Mouse (Mus musculus): ENCODE results near the gene Tomt.

Gene Tomt

DNA sequence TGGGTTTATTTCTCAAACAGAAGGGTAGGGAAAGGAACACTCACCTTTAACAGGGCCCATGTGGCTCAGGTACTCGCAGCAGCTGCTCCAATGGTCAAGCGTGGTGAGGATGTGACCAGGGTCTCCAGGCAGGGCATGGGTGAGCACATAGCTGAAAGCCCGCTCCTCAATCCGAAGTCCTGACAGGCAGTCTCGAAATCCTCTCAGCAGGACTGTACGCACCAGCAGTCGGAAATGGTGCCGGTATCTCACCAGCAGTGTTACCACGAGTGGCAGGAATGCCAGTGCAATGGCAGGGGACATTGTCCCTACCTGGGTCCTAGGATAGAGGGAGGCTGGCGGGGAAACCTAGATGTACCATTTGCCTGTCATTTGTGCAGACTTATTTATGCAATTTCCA lies 4.2 kb downstream of the Tomt start:
- no peak for DNase-seq (ENCODE audit: low spot score)

DNA sequence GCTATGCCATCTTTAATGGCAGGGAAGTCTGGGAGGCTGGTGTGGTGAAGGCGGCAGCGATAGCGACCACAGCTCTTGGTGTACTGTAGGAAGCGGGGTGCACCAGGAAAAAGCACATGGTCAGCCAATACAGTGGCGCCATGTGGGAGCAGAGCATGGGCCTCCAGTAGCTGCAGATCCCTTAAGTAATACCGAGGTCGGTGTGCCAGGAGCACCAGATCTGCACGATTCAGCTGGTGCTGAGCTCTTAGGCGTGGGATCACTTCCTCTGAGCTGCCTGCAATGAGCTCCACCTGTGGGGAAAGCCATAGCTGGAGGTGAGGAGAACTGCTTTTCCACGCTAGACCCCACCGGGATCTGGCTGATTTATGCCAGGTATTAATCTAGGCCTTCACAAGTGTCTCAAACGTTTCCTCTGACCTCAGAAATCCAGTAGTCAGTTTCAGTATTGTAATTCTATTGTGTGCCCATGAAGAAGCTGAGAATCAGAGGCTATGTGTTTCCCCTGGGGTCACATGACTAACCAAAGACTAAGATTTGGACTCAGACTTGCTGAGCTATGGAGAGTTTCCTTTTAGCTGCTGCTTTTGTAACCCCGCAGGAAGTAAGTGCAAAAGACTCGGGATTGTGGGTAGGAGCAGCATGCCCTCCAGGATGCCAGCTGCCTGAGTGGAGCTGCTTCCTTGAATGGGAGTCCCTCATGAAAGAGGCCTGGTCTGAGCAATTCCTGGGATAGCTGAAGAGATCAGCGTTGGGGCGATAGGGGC lies 5.6 kb downstream of the Tomt start:
- DNase-seq (ENCODE audit: low spot score): no peak

DNA sequence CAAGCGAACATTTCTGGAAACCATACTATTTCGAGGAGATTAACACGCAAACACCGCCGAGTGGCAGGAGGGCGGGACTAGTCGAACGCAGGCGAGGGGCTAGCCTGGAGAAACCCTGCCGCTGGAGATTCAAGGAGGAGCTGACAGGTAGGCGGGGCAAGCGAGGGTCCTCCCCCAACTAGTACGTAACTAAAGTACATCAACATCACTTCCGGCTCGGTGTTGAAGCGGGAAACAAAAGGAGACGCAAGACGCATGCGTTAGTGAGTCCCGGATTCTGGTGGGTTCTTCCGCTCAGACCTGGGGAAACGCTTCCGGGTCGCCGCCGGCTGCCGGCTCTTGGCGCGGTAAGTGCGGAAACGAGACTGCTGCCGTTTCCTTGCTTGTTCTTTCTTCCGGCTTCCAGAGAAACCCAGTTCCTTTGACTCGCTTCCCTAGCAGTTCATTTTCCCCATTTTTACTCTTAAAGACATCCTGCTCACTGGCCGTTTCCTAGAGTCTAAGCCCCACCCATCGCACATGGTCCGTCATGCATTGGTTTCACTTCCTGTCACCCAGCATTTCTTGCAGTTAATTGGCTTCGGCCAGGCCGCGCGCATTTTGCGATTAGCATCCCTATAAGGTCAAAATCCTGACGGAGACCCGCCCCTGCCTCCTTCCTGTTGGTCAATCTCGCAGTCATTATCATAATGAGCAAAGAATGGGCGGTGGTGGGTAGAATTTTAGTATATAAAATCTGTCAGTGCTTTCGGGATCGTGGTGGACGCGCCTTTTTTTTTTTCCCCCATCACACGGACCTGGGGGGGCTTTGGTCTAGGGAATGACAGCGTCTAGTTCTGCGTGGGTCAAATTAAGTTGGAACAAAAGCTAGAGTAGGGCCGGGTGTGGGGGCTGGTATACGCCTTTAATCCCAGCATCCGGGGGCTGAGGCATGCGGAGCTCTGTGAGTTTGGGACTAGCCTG lies 9.8 kb downstream of the Tomt start:
- peak; percentile 92 for DNase-seq (ENCODE audit: low spot score)

DNA sequence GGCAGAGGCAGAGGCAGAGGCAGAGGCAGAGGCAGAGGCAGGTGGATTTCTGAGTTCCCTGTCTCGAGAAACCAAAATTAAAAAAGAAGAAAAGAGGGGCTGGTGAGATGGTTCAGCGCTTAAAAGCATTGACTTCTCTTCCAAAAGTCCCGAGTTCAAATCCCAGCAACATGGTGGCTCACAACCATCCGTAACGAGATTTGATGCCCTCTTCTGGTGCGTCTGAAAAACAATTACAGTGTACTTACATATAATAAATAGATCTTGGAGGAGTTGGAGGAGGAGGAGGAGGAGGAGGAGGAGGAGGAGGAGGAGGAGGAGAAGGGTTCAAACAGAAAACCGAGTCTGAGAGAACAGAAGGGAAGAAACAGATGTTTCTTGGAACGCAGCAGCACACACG lies 10.5 kb downstream of the Tomt start:
- DNase-seq (ENCODE audit: low spot score): no peak

DNA sequence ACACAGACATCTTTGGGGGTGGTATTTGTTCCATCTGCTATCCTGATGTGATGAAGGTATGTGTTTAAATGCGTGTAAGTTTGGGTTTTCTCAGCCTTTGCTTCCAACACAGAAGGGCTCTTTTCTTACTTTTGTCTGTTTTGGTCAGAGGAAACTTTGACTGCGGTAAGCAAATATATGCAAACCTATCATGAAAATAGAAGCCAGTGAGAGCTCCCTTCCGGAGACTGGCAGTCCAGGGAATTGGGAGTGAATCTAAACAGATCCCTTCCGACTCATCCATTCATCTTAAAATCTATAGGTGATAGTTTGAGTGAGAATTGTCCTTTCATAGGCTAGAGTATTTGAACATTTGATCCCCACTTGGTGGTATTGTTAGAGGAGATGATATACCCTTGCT lies 17.7 kb downstream of the Tomt start:
- no peak for DNase-seq (ENCODE audit: low spot score)

DNA sequence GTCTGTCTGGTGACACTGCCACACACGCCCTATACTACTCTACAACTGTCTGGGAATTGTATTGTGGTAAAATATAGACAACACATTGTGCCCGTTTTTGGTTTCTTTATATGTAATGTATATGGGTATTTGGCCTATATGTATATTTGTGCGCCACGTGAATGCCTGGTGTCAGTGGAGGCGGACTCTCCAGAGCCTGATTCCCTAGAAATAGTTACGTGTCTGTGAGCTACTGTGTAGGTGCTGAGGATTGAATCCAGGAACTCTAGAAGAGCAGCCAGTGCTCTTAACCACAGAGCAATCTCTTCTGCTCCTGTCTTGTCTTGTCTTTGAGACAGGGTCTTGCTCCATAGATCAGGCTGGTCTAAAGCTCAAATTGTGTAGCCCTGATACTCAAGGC lies 19.9 kb downstream of the Tomt start:
- DNase-seq (ENCODE audit: low spot score): no peak

DNA sequence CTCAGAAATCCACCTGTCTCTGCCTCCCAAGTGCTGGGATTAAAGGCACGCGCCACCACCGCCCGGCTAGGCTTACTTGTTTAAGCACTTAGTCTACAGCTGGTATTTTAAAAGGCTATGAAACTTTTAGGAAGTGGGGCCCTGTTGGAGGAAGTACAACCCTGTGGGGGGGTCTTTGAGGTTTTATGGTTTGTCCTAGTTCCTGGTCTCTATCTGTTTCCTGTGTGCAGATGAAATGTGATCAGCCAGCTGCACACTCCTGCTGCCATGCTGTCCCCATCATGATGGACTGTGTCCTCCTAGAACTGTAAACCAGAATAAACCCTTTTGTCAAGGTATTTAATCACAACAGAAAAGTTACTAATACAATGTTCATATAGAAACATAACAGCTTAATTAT lies 22.0 kb downstream of the Tomt start:
- no peak for DNase-seq (ENCODE audit: low spot score)

DNA sequence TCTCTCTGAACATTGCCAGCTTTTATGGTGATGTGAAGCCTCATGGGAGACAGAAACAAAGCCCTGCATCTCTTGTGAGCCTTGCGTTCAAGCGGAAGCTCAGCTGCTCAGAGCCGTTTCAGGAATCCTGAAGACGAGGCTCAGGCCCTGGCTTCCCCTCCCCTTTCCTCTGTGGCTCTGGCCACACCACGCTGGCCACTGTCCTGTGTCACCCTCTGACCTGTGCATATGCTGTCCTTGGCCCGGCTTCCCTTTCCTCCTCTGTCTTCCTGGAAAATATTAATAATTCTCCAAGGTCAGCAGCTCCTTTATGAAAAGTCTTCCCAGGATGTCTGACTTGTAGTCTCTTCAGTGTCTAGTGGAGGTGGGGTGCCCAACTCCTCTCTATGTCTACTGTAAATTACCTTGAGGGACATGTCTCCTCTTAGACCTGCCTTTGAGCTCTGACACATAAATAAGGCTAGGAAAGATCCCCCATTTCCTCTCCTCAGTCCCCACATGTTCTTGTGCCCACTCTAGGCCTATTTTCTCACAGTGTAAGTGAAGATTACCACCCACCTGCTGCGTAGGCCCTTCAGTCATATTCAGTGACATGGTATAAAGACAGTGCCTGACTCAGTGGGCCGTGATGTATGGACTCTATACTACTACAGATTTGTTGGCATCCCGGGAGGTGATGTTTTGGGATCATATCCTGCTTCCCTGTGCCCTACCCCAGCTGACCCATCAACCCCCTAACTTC lies 23.6 kb downstream of the Tomt start:
- no peak for DNase-seq (ENCODE audit: low spot score)

DNA sequence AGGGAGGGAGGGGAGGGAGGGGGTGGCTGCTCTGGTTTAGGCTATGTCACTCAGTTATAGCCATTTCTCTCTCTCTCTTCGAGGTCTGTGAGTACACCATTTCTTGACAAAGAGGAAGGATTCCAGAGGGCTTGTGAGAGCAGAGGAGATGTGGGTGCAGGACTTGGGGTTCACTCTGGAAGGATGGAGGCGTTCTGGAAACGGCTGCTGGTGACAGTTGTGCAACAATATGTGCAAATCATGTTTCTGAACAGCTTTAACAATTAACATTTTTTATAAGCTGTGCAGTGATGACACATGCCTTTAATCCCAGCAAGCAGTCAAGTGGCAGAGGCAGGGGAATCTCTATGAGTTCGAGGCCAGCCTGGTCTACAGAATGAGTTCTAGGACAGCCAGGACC lies 25.3 kb downstream of the Tomt start:
- DNase-seq (ENCODE audit: low spot score): no peak

DNA sequence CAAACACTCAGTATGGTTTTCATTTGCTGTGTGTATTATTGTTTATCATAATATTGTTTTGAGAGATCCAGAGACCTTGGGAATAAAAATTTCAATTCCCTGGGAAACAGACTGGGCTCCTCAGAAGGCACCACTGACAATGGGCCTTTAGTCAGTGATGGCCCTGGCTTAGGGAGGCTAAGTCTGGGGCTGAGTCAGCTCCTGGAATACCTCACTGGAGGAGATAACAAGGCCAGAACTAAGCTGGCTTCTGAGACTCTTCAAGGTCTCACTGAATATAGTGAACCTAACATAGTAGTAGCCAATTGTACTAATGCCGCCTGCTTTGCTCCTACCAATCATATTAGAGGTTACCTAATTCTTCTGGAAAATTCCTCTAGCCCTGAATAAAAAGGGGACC lies 30.2 kb downstream of the Tomt start:
- no peak for DNase-seq (ENCODE audit: low spot score)

DNA sequence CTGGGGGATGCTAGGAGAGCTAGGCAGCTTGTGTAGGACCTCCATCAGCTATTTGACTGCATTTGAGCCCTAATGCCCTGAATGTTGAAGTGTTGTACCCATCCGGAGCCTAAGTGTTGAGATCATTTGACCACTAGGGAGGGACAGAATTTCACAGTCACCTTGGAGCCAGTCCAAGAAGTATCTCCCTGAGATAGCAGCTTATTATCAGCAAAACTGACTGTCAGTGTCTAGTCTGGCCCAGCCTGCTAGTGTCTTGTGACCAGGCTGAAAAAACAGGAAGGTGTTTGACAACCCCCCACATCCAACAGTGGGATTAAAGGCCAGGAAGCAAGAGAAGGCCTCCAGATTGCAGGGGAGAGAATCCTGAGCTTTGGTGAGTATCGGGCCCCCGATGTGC lies 34.9 kb downstream of the Tomt start:
- no peak for DNase-seq (ENCODE audit: low spot score)

DNA sequence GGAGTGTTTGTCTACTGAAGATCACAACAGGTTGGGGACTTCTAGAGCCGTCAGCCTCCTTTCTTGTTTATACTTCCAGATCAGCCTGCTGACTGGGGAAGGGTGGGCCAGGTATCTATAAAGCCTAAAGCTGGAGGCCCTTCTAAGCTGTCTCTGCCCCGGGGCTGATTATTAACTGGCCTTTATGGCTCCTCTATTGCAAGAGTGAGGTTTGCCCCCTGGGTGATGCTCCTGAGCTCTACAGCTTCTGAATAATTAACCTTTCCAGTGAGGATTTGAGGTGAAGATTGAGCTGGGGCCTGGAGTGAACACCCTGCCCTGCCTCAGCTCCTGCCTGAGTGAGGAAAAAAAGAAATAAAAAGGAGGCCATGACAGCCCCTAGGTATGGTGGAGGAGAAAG lies 35.5 kb downstream of the Tomt start, which contains the start of gene Folr1:
Gene Folr1, minus strand, starts transcription at position 160 of the 400 bp plus-strand sequence.
- no peak for DNase-seq (ENCODE audit: low spot score)

DNA sequence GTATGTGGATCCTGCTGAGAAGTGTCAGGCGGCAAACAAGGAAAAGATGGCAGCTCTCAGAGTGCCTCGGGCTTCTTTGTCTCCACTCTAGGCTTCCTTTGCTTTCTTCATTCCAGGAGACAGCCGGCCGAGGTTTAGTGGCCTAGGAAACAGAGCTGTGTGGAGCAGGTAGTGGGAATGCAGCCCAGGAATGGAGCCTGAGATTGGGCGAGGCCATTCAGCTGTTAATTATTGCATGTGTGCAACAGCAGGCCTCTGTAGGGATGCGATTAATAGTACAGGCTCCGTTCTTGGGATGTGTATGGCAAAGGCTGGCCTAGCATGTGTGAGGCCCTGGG lies 37.0 kb downstream of the Tomt start:
- no peak for DNase-seq (ENCODE audit: low spot score)

DNA sequence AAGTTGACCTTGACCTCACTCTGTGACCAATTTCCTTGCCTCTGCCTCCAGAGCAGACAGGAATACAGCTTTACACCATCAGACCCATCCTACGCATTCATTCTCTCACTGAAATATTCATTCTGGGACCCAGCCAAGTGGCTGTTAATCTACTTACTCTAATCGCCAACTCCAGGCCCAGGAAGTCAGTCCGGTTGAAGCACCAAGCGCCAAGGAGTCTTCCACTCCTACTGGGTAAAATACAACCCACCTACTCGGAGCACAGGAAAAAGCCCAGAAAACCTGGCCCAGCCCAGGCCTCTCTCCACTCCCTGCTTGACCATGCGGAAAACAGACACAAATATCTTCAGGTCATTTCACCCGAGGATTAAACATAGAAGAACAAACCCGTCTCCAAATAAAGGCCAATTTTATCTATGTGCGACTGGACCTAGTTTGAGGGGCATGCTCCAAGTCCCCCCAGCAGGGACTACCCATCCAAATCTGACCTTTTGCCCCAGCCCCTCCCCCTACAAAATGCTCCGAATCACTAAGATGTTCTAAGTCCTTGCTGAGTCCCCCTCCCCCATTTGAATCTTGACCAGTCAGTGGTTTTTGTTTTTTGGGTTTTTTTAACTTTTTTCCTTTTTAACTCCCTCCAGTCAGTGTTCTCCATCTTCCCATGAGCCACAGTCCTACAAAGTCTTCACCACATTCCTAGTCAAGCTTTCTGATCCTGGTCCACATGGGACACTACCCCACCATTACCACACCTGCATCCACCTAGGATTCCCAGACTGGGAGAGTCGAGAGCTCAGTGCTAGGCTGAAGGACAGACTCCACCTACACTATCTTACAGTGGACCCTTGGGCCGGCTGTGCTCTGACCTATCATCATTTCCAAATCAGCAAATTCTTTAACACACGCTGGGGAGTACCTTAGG lies 37.7 kb downstream of the Tomt start:
- no peak for DNase-seq (ENCODE audit: low spot score)

DNA sequence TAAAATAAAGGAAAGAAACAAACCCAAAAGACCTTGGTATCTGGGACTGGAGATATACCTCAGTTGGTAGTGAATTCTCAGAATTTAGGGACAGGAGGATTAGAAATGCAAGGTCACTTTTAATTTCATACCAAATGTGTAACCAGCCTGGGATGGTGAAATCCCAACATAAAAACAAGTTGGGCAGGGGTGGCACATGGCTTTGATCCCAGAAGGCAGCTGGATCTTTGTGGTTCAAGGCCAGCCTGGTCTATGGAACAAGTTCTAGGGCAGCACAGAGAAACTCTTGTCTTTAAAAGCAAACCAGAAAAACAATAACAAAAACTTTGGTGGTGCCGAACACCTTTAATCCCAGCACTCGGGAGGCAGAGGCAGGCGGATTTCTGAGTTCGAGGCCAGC lies 38.7 kb downstream of the Tomt start:
- no peak for DNase-seq (ENCODE audit: low spot score)

DNA sequence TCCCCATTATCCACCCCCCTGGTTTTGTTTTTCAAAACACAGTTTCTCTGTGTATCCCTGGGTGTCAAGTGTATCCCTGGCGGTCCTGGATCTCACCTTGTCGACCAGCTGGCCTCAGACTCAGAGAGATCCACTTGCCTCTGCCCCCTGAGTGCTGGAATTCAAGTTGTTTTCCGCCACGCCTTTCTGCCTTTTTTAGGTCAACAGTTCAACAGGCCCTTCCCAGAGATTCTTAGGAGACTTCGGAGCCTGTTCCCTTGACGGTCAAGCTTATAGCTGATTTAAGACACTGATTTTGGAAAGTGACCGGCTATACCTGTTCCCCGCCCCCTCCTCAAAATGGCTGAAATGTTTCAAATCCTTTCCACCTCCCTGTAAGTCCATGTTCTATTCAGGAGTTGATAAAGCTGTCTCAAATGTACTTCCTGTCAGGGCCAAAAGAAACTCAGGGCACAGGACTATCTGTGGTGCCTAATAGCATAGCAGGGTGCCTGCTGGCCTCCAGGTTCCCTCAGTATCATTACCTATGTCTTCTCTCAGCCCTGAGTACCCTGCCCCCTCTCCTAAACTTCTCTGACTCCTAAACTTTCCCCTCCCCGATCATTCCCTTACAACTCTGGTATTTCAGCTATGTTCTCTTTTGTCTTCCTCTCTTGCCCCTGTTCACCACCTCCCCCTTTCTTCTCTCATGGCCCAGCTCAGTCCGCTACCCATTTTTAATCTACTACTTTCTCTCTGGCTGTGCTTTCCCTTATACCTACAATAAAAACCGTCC lies 39.5 kb downstream of the Tomt start:
- DNase-seq (ENCODE audit: low spot score): no peak

DNA sequence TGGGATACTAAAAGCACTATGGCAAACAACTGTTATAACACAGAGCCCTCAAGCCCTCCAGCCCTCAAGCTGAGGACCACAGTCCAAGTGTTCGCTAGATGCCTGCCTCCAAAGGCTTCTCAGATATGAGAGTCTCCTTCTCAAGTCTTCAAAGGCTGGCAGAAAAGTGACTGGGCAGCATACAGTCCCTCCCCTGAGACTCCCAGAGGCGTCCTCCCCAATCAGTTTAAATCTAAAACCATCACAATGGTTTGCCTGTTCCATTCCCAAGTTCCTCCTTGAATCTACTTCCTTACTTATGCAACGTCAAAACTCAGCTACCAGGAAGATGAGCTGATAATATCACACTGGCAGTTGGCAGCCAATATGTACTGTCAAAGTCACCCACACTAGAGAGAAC lies 42.7 kb downstream of the Tomt start, which contains the start of gene Anapc15:
Gene Anapc15, plus strand, starts transcription at position 301 of the 400 bp plus-strand sequence.
- no peak for DNase-seq (ENCODE audit: low spot score)

DNA sequence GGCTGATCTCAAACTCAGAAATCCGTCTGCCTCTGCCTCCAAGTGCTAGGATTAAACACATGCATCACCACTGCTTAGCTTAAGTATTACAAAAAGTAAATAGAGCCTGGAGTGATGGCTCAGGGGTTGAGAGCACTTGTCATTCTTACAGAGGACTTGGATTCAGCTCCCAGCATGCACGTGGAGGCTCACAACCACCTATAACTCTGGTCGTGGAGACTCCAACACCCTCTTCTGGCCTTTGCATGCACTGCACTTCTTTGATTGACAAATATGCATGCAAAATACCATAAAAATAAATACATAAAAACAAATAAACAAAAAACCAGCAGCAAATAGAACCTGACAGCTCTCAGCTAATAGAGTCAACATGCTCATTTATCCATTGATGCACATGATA lies 43.9 kb downstream of the Tomt start:
- no peak for DNase-seq (ENCODE audit: low spot score)

DNA sequence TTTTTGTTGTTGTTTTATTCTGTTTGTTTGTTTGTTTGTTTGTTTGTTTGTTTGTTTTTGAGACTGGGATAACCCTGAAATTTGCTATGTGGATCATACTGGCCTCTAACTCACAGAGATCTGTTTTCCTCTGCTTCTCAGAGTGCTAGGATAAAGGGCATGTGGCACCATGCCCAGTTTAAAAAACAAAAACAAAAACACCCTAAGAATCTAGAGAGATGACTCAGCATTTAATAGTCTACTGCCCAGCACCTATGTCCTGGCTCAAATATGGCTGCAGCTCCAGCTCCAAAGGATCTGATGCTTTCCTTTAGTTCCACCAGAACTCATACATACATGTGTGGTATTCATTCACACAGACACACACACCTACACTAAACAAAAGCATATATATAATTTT lies 45.2 kb downstream of the Tomt start:
- DNase-seq (ENCODE audit: low spot score): no peak

DNA sequence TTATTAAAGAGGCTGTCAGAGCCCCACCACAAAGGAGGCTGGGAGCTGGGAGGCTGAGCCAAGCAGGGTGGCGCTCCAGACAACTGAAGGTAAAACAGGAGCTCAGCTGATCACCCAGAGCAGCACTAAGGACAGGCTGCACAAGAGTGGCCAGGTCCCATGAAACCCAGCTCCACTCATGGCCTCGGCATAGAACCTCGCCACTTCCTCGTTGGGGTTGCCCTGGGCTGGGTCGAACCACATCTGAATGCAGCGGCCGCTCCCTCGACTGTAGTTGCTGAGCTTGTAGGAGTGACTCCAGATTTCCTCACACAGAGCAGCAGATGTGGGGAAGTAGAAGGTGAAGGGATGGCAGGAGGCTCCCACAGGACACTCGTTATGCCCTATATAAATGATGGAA lies 47.8 kb downstream of the Tomt start:
- no peak for DNase-seq (ENCODE audit: low spot score)

DNA sequence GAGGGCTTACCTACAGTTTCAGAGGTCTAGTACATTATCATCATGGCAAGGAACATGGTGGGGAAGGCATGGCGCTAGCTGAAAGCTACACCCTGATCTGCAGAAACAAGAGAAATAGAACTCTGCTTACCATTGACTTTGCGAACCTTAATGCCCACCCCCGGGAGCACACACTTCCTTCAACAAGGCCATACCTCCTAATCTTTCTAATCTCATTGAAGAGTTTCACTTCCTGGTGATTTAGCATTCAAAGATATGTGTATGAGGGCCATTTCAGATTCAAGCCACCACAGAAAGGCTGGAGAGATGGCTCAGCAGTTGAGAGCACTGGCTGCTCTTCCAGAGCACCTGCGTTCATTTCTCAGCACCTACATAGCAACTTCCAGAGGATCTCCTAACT lies 49.1 kb downstream of the Tomt start, which contains the start of gene Folr2:
Gene Folr2, minus strand, starts transcription at position 101 of the 400 bp plus-strand sequence.
- DNase-seq (ENCODE audit: low spot score): no peak

Data from spleen, adult 12 weeks (tissue).